In the genomic region with DNA sequence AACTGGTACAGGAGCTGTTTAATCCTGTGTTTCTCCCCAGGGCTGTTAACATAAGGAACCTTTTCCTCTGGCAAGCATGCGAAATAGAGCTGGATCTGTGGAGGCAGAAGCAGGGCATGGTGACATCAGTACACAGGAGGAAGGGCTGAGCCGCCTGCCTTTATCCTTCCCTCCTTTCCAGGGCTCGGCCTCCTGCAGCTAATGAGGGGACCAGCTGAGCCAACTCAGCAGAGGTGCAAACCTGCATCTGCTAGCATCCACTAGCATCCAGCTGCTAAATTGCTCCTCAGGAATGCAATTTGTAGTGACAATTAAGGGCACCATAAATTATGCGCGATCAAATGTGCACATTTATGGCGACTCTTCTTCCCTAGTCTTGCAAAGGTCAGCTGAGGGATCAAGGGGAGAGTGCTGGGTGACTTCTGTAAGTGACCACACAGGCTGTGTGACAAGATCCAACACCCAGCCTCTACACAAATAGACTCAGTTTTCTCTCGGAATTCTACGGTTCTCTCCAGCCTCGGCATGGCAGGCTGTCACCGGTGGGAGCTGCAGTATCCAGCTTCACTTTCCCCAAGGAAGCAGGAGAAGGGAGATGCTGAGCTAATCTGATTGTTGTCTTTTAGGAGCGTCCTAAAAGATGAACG, we compare ENCODE assay signal across 15 mouse cellular contexts.
DNase-seq lines count a peak whose midpoint lies in the region; ATAC-seq lines count a peak whose summit lies in the region.
"Had no signal": no experiment of that assay in that cellular context is flagged by ENCODE, and none has a peak within 500 bp of the region (broad histone marks: within the 10 kb centered on the region; RNA-seq: fewer than 3 reads in every experiment).

No protein-coding gene starts in this region.

- no peaks in the 10 kb centered on the region for H3K27me3 ChIP-seq in kidney, embryonic 14.5 days (ENCODE audit: control insufficient read depth, insufficient read depth, low read length)
- peaks cover 20% of the 10 kb centered on the region for H3K27me3 ChIP-seq in forebrain, embryonic 13.5 days
- no peaks in the 10 kb centered on the region; the same call in 1 of the 2 replicates for H3K27me3 ChIP-seq in limb, embryonic 12.5 days
- H3K27me3 ChIP-seq in neural tube, embryonic 14.5 days (ENCODE audit: control insufficient read depth, insufficient read depth, low read length) = no peaks in the 10 kb centered on the region
- H3K27me3 ChIP-seq: embryonic facial prominence, embryonic 15.5 days had no signal

- WGBS in kidney, embryonic 14.5 days = 17% methylated on average over 12 of the region's 12 CpGs
- WGBS in forebrain, embryonic 13.5 days = 21% methylated on average over 12 of the region's 12 CpGs
- 9% methylated on average over 12 of the region's 12 CpGs for WGBS in limb, embryonic 12.5 days
- 8% methylated on average over 12 of the region's 12 CpGs for WGBS in neural tube, embryonic 14.5 days

- no peak overlapping the region for H3K4me2 ChIP-seq in kidney, embryonic 14.5 days (replicated peaks; ENCODE audit: low read depth, low read length)
- peak overlapping the region; percentile 31 for H3K4me2 ChIP-seq in forebrain, embryonic 13.5 days
- H3K4me2 ChIP-seq in limb, embryonic 12.5 days = no peak overlapping the region
- H3K4me2 ChIP-seq in neural tube, embryonic 14.5 days (ENCODE audit: low read depth, low read length) = 0 out of 2 replicates have a peak overlapping the region, but pooled peaks have one; percentile 7
- H3K4me2 ChIP-seq: embryonic facial prominence, embryonic 15.5 days had no signal

- H3K4me1 ChIP-seq in kidney, embryonic 14.5 days (ENCODE audit: control insufficient read depth, insufficient read depth, low read length) = peaks cover 26% of the 10 kb centered on the region; the same call in 1 of the 2 replicates
- H3K4me1 ChIP-seq in forebrain, embryonic 13.5 days = peaks cover 26% of the 10 kb centered on the region
- peaks cover 56% of the 10 kb centered on the region for H3K4me1 ChIP-seq in limb, embryonic 12.5 days (replicated peaks)
- H3K4me1 ChIP-seq in neural tube, embryonic 14.5 days (ENCODE audit: control insufficient read depth, insufficient read depth, low read length) = peaks cover 19% of the 10 kb centered on the region; the same call in 1 of the 2 replicates

- no peak overlapping the region for H3K27ac ChIP-seq in kidney, embryonic 14.5 days (ENCODE audit: low read depth, low read length)
- H3K27ac ChIP-seq in forebrain, embryonic 13.5 days = no peak overlapping the region; the same call in 1 of the 2 replicates
- peak overlapping the region; percentile 53 for H3K27ac ChIP-seq in limb, embryonic 12.5 days
- peak overlapping the region; percentile 52 for H3K27ac ChIP-seq in neural tube, embryonic 14.5 days (ENCODE audit: low read depth, low read length)
- H3K27ac ChIP-seq: embryonic facial prominence, embryonic 15.5 days had no signal

- peak; percentile 81; the same call in 1 of the 2 replicates for ATAC-seq in kidney, embryonic 14.5 days (ENCODE audit: low FRiP score, low TSS enrichment)
- peak; percentile 68; the same call in 1 of the 2 replicates for ATAC-seq in forebrain, embryonic 13.5 days
- ATAC-seq in limb, embryonic 12.5 days (ENCODE audit: insufficient number of reproducible peaks, insufficient read depth, low FRiP score, low TSS enrichment, low read depth) = peak; percentile 54; the same call in 1 of the 2 replicates
- peak; percentile 88 for ATAC-seq in neural tube, embryonic 14.5 days (ENCODE audit: low read depth)

- H3K9me3 ChIP-seq in kidney, embryonic 14.5 days (ENCODE audit: control insufficient read depth, low read length) = no peaks in the 10 kb centered on the region
- no peaks in the 10 kb centered on the region for H3K9me3 ChIP-seq in forebrain, embryonic 13.5 days (replicated peaks)
- H3K9me3 ChIP-seq in limb, embryonic 12.5 days = no peaks in the 10 kb centered on the region
- H3K9me3 ChIP-seq in neural tube, embryonic 14.5 days (ENCODE audit: control insufficient read depth, low read length) = no peaks in the 10 kb centered on the region
- H3K9me3 ChIP-seq: embryonic facial prominence, embryonic 15.5 days had no signal

- DNase-seq in kidney, postnatal 14 days = no peak
- DNase-seq in adrenal gland, adult 18-20 months (ENCODE audit: low spot score in 2 of 2) = no peak
- DNase-seq in lung, postnatal 25 days (ENCODE audit: low spot score) = no peak
- no peak for DNase-seq in thymus, adult 18-20 months
- DNase-seq: adrenal gland, adult 2 months; B cell, adult 2 months; cerebellum, adult 11-12 months; gastrocnemius, postnatal 10 days; kidney, postnatal 10 days; lung, postnatal 10 days had no signal

- no peak overlapping the region for H3K9ac ChIP-seq in kidney, embryonic 14.5 days (ENCODE audit: low read depth, low read length)
- no peak overlapping the region for H3K9ac ChIP-seq in forebrain, embryonic 13.5 days
- no peak overlapping the region for H3K9ac ChIP-seq in limb, embryonic 12.5 days (replicated peaks)
- 0 out of 2 replicates have a peak overlapping the region, but pooled peaks have one; percentile 5 for H3K9ac ChIP-seq in neural tube, embryonic 14.5 days (replicated peaks; ENCODE audit: low read depth, low read length)
- H3K9ac ChIP-seq: embryonic facial prominence, embryonic 15.5 days had no signal

- H3K36me3 ChIP-seq in kidney, embryonic 14.5 days (ENCODE audit: control insufficient read depth, insufficient read depth, low read length) = peaks cover 34% of the 10 kb centered on the region
- H3K36me3 ChIP-seq in forebrain, embryonic 13.5 days (ENCODE audit: poor library complexity, severe bottlenecking) = 0 out of 2 replicates have a peak, but pooled peaks cover 5% of the 10 kb centered on the region
- H3K36me3 ChIP-seq in limb, embryonic 12.5 days = peaks cover 46% of the 10 kb centered on the region
- H3K36me3 ChIP-seq in neural tube, embryonic 14.5 days (ENCODE audit: control insufficient read depth, insufficient read depth, low read length) = 0 out of 2 replicates have a peak, but pooled peaks cover 3% of the 10 kb centered on the region

- H3K4me3 ChIP-seq in kidney, embryonic 14.5 days (ENCODE audit: low read length) = no peak overlapping the region
- H3K4me3 ChIP-seq in forebrain, embryonic 13.5 days = no peak overlapping the region
- H3K4me3 ChIP-seq in limb, embryonic 12.5 days (replicated peaks) = no peak overlapping the region
- no peak overlapping the region for H3K4me3 ChIP-seq in neural tube, embryonic 14.5 days (ENCODE audit: low read depth, low read length)
- H3K4me3 ChIP-seq: embryonic facial prominence, embryonic 15.5 days had no signal

Comparison
In these comparisons a context has a peak if more than half of its experiments do, and no peak if none do; other contexts are left out.
1. H3K27ac ChIP-seq: peak in limb, embryonic 12.5 days (single experiment) and neural tube, embryonic 14.5 days (single experiment); none in kidney, embryonic 14.5 days (single experiment) and forebrain, embryonic 13.5 days (single experiment).
2. H3K4me2 ChIP-seq: peak in forebrain, embryonic 13.5 days (single experiment) and neural tube, embryonic 14.5 days (single experiment); none in kidney, embryonic 14.5 days (single experiment) and limb, embryonic 12.5 days (single experiment).
3. Peak in every context shown above with its lines, with median percentiles within 50 percentile points of each other: ATAC-seq.